Mouse (Mus musculus): ENCODE data around the gene Lrmda. TPM values are rescaled to one million over a fixed set of nuclear protein-coding genes. Genes with fewer than 3 reads are reported as not detected.

The Lrmda gene
- total and polyA plus RNA-seq, 3 experiments = 5.1 to 5.9 TPM; not detected in 1

GRCm38 (mm10) chr14:21982592-21983310, 36.8 kb upstream of the Lrmda start:
- TF ChIP-seq MAX (IDR thresholded peaks at IDR 0.05; ENCODE audit: low read length) = no peak
- no peak for TF ChIP-seq E2F4 (IDR thresholded peaks at IDR 0.05; ENCODE audit: borderline replicate concordance, low read depth, low read length)
- H3K79me2 ChIP-seq (ENCODE audit: control insufficient read depth, insufficient read depth, low read length, poor library complexity) = peaks cover 6% of the 10 kb centered on the region
- H3K9ac ChIP-seq (ENCODE audit: control insufficient read depth, low read depth, low read length, poor library complexity, severe bottlenecking) = no peak overlapping the region
- no peaks in the 10 kb centered on the region for H3K27me3 ChIP-seq (ENCODE audit: control insufficient read depth in 1 of 2, insufficient read depth in 2 of 2, low read length in 2 of 2)
- no peak overlapping the region for H3K4me3 ChIP-seq (ENCODE audit: control insufficient read depth in 1 of 2, insufficient read depth in 1 of 2, low read depth in 2 of 2, low read length in 2 of 2)
- H3K27ac ChIP-seq (ENCODE audit: control insufficient read depth, low read depth, low read length) = no peak overlapping the region
- no peaks in the 10 kb centered on the region; a peak in 2 of 4 replicates for H3K36me3 ChIP-seq (ENCODE audit: control insufficient read depth in 1 of 2, insufficient read depth in 2 of 2, low read length in 2 of 2)
- H3K4me1 ChIP-seq (ENCODE audit: control insufficient read depth in 1 of 2, insufficient read depth in 2 of 2, low read length in 2 of 2) = no peaks in the 10 kb centered on the region
- no peak for DNase-seq (ENCODE audit: low read depth, low spot score)
- H3K9me3 ChIP-seq (replicated peaks; ENCODE audit: insufficient read depth, low read length) = no peaks in the 10 kb centered on the region

GRCm38 (mm10) chr14:21983311-21983949, 36.1 kb upstream of the Lrmda start:
- Histone ChIP-seq H3K9ac (ENCODE audit: control insufficient read depth, low read depth, low read length, poor library complexity, severe bottlenecking) (no peak overlapping the region), H3K27ac (ENCODE audit: control insufficient read depth, low read depth, low read length) (no peak overlapping the region), H3K79me2 (ENCODE audit: control insufficient read depth, insufficient read depth, low read length, poor library complexity) (peaks cover 6% of the 10 kb centered on the region), H3K36me3 (ENCODE audit: control insufficient read depth in 1 of 2, insufficient read depth in 2 of 2, low read length in 2 of 2) (no peaks in the 10 kb centered on the region; a peak in 2 of 4 replicates), H3K9me3 (replicated peaks; ENCODE audit: insufficient read depth, low read length) (no peaks in the 10 kb centered on the region), H3K4me1 (ENCODE audit: control insufficient read depth in 1 of 2, insufficient read depth in 2 of 2, low read length in 2 of 2) (no peaks in the 10 kb centered on the region), H3K4me3 (ENCODE audit: control insufficient read depth in 1 of 2, insufficient read depth in 1 of 2, low read depth in 2 of 2, low read length in 2 of 2) (no peak overlapping the region), H3K27me3 (ENCODE audit: control insufficient read depth in 1 of 2, insufficient read depth in 2 of 2, low read length in 2 of 2) (no peaks in the 10 kb centered on the region)
- TF ChIP-seq POLR2A (IDR thresholded peaks at IDR 0.05; ENCODE audit: control insufficient read depth in 1 of 2, insufficient read depth in 1 of 2, low read depth in 1 of 2, low read length in 2 of 2, poor library complexity in 1 of 2) = no peak
- TF ChIP-seq HCFC1 (IDR thresholded peaks at IDR 0.05; ENCODE audit: low read depth, low read length) = no peak
- TF ChIP-seq ZMIZ1 (IDR thresholded peaks at IDR 0.05; ENCODE audit: low read depth, low read length) = no peak
- TF ChIP-seq MAFK (IDR thresholded peaks at IDR 0.05; ENCODE audit: borderline replicate concordance, low read depth, low read length) = no peak
- no peak for TF ChIP-seq CHD2 (IDR thresholded peaks at IDR 0.05; ENCODE audit: low read length)
- no peak for TF ChIP-seq MYB (IDR thresholded peaks at IDR 0.05; ENCODE audit: low read depth, low read length)
- no peak for TF ChIP-seq MAX (IDR thresholded peaks at IDR 0.05; ENCODE audit: low read length)
- TF ChIP-seq MAZ (IDR thresholded peaks at IDR 0.05; ENCODE audit: low read depth, low read length) = no peak
- TF ChIP-seq E2F4 (IDR thresholded peaks at IDR 0.05; ENCODE audit: borderline replicate concordance, low read depth, low read length) = no peak
- no peak for TF ChIP-seq ZC3H11A (IDR thresholded peaks at IDR 0.05; ENCODE audit: low read depth, low read length)
- TF ChIP-seq UBTF (IDR thresholded peaks at IDR 0.05; ENCODE audit: borderline replicate concordance, insufficient read depth, low read depth, low read length) = no peak
- TF ChIP-seq NELFE (IDR thresholded peaks at IDR 0.05; ENCODE audit: low read depth, low read length) = no peak
- TF ChIP-seq SMC3 (IDR thresholded peaks at IDR 0.05; ENCODE audit: low read depth, low read length) = no peak
- TF ChIP-seq ELF1 (IDR thresholded peaks at IDR 0.05; ENCODE audit: low read depth, low read length) = no peak
- TF ChIP-seq CHD1 (IDR thresholded peaks at IDR 0.05; ENCODE audit: low read depth, low read length) = no peak
- no peak for TF ChIP-seq TBP (IDR thresholded peaks at IDR 0.05; ENCODE audit: low read depth, low read length)
- no peak for TF ChIP-seq MEF2A (IDR thresholded peaks at IDR 0.05; ENCODE audit: extremely low read depth, insufficient replicate concordance, low read depth, low read length, poor library complexity, severe bottlenecking)
- DNase-seq (ENCODE audit: low read depth, low spot score) = no peak
